Mouse (Mus musculus) neutrophil, adult 5-6 weeks (primary cell): ENCODE measurements at regions not wholly inside any gene's neighbourhood (a gene's known extent, or its start where the extent isn't known, plus 50 kb on each side); places are given as distances from the start of the nearest gene placed in this dataset.

Experiments used
- ATAC-seq: fragments of 151-379, 151-347 bp; 2 replicates; pipeline ENCODE4 v1.8.0; 2017; ENCODE audit warnings: mild to moderate bottlenecking, moderate TSS enrichment; ENCODE audit not compliant: insufficient number of reproducible peaks, poor library complexity, low FRiP score, severe bottlenecking; ENCODE audit errors: extremely low read depth

DNA sequence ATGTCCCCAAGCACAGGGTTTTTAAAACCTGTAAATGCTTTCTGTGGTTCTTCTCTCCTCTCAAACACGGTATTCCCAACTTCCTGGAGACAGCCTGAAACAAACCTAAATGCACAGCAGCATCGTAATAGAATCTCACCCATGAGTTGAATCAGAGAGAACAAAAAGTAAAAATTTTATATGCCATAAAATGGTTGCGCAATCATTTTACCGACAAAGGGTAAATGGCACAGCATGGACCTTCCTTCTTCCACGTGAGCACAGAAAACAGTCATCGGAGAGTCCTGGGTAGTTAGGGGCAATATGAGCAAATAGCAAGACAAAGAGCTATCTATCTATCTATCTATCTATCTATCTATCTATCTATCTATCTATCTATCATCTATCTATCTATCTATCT lies 79.3 kb upstream of the Plcb4 start:
- ATAC-seq: no peak

DNA sequence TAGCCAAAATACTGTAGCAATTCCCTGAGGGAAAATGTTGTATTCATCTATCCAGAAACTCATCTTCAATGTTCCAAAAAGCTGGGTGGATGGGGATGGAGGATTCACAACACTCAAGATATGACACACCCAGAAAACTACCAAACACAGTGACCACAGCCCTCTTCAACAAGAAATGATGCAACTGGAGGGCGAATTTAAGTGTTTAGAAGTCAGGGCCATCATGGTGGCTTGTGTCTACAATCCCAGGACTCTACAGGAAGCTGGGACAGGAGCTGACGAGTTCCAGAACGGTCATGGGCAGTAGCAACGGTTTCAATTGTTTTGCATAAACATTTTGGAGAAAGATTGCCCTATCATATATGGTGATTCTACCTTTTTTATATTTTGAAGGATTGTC lies 78.8 kb upstream of the Plcb4 start:
- no peak for ATAC-seq

DNA sequence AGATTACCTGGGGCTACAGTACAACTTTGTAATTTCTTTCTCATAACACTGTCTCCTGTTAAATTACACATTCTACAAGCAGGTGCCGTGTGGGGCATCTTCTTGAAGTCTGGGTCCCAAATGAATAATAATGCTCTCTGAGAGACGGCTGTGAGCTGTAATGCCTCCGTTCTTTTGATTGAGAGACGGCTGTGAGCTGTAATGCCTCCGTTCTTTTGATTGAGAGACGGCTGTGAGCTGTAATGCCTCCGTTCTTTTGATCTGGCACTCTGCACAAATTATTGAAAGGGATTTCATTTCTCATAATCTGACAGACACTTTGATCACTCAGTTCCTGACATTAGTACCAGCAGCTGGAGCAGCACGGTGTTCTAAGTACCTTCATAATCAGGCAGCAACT lies 76.5 kb upstream of the Plcb4 start:
- ATAC-seq: no peak

DNA sequence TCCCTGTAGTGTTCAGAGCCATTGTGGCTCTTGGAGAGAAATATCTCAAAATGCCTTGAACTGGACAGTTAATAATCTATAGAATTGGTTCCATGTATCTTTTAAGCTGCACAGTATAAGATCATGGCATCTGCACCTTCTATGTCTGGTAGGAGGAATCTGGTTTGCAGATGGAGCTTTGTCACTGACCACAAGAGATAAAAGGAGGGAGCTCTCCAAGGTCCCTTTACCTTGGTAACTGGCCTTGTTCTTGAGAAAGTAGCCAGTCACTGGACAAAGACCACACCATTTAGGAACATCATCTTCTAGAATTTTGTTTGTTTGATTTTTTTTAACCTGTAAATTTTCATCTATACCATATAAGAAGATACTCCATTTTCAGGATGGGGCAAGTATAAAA lies 52.5 kb upstream of the Plcb4 start:
- no peak for ATAC-seq
